Mouse (Mus musculus) limb, embryonic 11.5 days (tissue): ENCODE measurements around the gene Efs. TPM values are rescaled to one million over a fixed set of nuclear protein-coding genes. Genes with fewer than 3 reads are reported as not detected.
A peak's percentile ranks its signal among the peaks of the same experiment; 100 is the strongest.

Experiments
- ATAC-seq: fragments of 200-750 bp; cut with Nextera tagmentation; 2 replicates; pipeline ENCODE4 v1.8.0; 2017; ENCODE audit warnings: low read depth; ENCODE audit not compliant: insufficient number of reproducible peaks, low FRiP score, low TSS enrichment
- DNase-seq: peaks from one replicate; pipeline ENCODE4 v3.0.0-alpha.2; 2015; ENCODE audit warnings: low spot score
- H3K27ac ChIP-seq: fragments of 300-500 bp; sonication (generic); replicated peaks from 2 replicates; pipeline ENCODE4 v1.5.1; 2014; ENCODE audit warnings: low read depth, mild to moderate bottlenecking, low read length
- H3K27me3 ChIP-seq: fragments of 300-500 bp; sonication (generic); 2 replicates; pipeline ENCODE4 v1.6.1; 2014; ENCODE audit warnings: mild to moderate bottlenecking, low read length, mixed read lengths; ENCODE audit not compliant: control insufficient read depth, insufficient read depth
- H3K36me3 ChIP-seq: fragments of 300-500 bp; sonication (generic); 2 replicates; pipeline ENCODE4 v1.6.1; 2014; ENCODE audit warnings: mild to moderate bottlenecking, low read length, moderate library complexity, mixed read lengths; ENCODE audit not compliant: control insufficient read depth, insufficient read depth
- H3K4me1 ChIP-seq: fragments of 300-500 bp; sonication (generic); 2 replicates; pipeline ENCODE4 v1.6.1; 2014; ENCODE audit warnings: low read length, mixed read lengths; ENCODE audit not compliant: control insufficient read depth, insufficient read depth
- H3K4me2 ChIP-seq: fragments of 300-500 bp; sonication (generic); 2 replicates; pipeline ENCODE4 v1.6.1; 2014; ENCODE audit warnings: low read depth, mild to moderate bottlenecking, moderate library complexity; ENCODE audit not compliant: severe bottlenecking
- H3K4me3 ChIP-seq: fragments of 300-500 bp; sonication (generic); 2 replicates; pipeline ENCODE4 v1.5.1; 2014; ENCODE audit warnings: low read depth, low read length
- H3K9ac ChIP-seq: fragments of 300-500 bp; sonication (generic); 2 replicates; pipeline ENCODE4 v1.6.1; 2014; ENCODE audit warnings: mild to moderate bottlenecking, low read length
- H3K9me3 ChIP-seq: fragments of 300-500 bp; sonication (generic); 2 replicates; pipeline ENCODE4 v1.6.1; 2016; ENCODE audit warnings: low read length; ENCODE audit not compliant: control insufficient read depth
- WGBS: fragments of 180-500 bp; shearing (Covaris S2); extraction: QIAGEN DNeasy Blood & Tissue Kit; methylation state at CpG from one replicate; pipeline ENCODE4 v1.1.7; 2014; 5-methylcytosine and 5-hydroxymethylcytosine counted together
- polyA plus RNA-seq: library from polyadenylated mRNA; unstranded; fragments of >200 nt; fragmentation: Nextera tagmentation; extraction: Ambion mirVana; gene quantifications from 2 replicates; pipeline ENCODE4 v1.2.1, GENCODE M21; 2014

Efs gene
- polyA plus RNA-seq, 1 experiment from 2014 or later: 44.6 TPM

DNA sequence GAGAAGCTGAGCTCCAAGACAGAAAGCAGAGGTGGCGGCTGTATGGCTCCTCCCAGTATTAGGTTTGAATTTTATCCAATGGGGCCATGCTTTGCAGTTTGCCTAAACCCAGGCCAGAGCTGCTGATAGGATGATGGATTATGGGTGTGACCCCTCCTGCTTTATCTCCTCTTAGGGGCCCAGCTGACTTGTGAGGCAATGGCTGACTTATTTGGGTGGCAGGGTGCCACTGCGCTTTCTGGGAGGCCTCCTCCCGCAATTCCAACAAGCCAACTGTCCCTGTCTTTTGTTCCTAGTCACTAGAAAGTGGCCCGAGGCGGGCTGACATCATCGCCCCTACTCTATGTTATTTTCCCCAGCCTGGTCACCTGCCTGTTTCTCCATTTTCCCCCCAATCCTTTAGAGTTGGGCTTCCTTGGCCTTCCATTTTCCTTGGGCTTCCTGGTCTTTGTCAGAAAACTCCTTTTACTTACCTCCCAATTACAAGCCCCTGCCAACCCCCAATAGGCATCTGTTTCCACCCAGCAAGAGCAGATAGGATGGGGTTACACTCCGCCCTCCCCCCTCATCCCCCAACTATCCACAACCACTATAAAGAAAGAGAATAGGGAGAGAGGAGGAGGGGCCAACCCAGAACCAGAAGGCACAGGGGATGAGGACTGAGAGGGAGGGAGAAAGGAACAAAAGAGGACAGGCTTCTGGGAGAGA lies 1.1 kb downstream of the Efs start:
- 12% methylated on average over 7 of the region's 7 CpGs for WGBS
- Histone ChIP-seq H3K27me3 (no peaks in the 10 kb centered on the region), H3K4me2 (peak overlapping the region; percentile 83), H3K4me1 (peaks cover 20% of the 10 kb centered on the region), H3K9me3 (peaks cover 10% of the 10 kb centered on the region; the same call in 1 of the 2 replicates), H3K9ac (peak overlapping the region; percentile 92), H3K36me3 (peaks cover 15% of the 10 kb centered on the region), H3K27ac (peak overlapping the region; percentile 99), H3K4me3 (peak overlapping the region; percentile 53)
- ATAC-seq (peak; percentile 50; the same call in 1 of the 2 replicates), DNase-seq (peak; percentile 72)

DNA sequence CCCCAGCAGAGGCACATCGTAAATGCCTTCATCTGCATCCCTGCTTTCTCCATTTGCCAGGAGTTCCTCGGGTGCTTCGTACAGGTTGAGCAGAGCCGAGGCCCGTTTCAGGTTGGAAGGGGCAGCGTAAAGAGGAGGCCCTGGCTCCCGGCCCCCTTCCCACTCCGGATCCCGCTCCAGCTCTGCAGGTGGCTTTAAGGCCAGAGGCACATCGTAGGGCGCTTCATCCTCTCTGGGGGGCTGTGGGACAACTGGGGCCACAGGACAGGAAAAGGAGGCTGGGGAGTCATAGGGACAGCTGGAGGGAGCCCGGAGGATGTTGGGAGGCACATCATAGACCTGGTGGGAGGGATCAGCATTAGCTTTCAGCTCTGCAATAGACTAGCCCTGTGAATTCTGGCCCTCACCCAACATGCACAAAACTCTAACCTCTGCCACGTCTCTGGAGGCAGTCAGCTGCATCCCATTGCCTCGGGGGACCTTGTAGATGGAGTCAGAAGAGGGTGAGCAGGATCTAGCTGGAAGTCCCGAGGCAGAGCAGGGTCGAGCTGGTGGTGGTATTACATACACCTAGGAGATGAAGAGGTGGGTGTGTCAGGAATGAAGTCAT lies 5.7 kb downstream of the Efs start:
- H3K4me3 ChIP-seq: no peak overlapping the region
- no peak overlapping the region for H3K9ac ChIP-seq
- 91% methylated on average over 16 of the region's 16 CpGs for WGBS
- no peak for DNase-seq
- peaks cover 4% of the 10 kb centered on the region; the same call in 1 of the 2 replicates for H3K4me1 ChIP-seq
- H3K27ac ChIP-seq: no peak overlapping the region
- peaks cover 10% of the 10 kb centered on the region; the same call in 1 of the 2 replicates for H3K9me3 ChIP-seq
- H3K36me3 ChIP-seq: peaks cover 23% of the 10 kb centered on the region
- H3K27me3 ChIP-seq: no peaks in the 10 kb centered on the region
- no peak for ATAC-seq
- H3K4me2 ChIP-seq: no peak overlapping the region

GRCm38 (mm10) chr14:54913343-54913742 lies 12.6 kb downstream of the Efs start:
- Histone ChIP-seq H3K4me1 (peaks cover 3% of the 10 kb centered on the region; the same call in 1 of the 2 replicates), H3K9me3 (no peaks in the 10 kb centered on the region), H3K4me3 (peak overlapping the region; percentile 96), H3K36me3 (peaks cover 11% of the 10 kb centered on the region), H3K4me2 (peak overlapping the region; percentile 84), H3K9ac (peak overlapping the region; percentile 92), H3K27ac (no peak overlapping the region; the same call in 1 of the 2 replicates), H3K27me3 (no peaks in the 10 kb centered on the region)
- DNase-seq (no peak), ATAC-seq (no peak)
- WGBS: 16% methylated on average over 10 of the region's 10 CpGs

DNA sequence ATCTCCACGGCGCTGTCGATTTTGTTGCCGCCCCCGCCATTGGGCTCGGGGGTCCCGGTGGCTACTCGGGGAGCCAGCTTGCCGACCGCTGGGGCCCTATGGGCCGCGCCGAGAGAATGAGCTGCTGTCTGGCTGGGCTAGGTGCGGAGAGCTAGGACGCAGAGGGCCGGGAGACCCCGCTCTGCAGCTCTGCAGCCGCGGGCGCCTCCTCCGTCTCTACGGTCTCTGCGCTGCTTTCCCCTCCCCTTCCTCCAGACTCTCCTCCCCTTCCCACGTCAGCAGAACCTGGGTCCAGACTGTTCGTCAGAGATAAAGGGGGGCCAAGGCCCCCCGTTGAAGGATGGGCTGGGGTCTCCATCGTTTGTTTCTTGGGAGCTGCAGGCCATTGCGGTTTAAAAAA lies 13.0 kb downstream of the Efs start, which contains the start of gene Slc22a17:
Slc22a17 (minus strand) TSS at position 247 of the 400 bp plus-strand sequence.
- peaks cover 3% of the 10 kb centered on the region; the same call in 1 of the 2 replicates for H3K4me1 ChIP-seq
- peak; percentile 86 for DNase-seq
- H3K27ac ChIP-seq: peak within 1 kb of the TSS; percentile 72
- no peaks in the 10 kb centered on the region for H3K9me3 ChIP-seq
- peak within 1 kb of the TSS; percentile 96 for H3K4me3 ChIP-seq
- WGBS: under 1% methylated on average over 28 of the region's 28 CpGs
- H3K36me3 ChIP-seq: peaks cover 13% of the 10 kb centered on the region
- peak within 1 kb of the TSS; percentile 84 for H3K4me2 ChIP-seq
- peak; percentile 91 for ATAC-seq
- H3K27me3 ChIP-seq: no peaks in the 10 kb centered on the region
- peak within 1 kb of the TSS; percentile 92 for H3K9ac ChIP-seq

DNA sequence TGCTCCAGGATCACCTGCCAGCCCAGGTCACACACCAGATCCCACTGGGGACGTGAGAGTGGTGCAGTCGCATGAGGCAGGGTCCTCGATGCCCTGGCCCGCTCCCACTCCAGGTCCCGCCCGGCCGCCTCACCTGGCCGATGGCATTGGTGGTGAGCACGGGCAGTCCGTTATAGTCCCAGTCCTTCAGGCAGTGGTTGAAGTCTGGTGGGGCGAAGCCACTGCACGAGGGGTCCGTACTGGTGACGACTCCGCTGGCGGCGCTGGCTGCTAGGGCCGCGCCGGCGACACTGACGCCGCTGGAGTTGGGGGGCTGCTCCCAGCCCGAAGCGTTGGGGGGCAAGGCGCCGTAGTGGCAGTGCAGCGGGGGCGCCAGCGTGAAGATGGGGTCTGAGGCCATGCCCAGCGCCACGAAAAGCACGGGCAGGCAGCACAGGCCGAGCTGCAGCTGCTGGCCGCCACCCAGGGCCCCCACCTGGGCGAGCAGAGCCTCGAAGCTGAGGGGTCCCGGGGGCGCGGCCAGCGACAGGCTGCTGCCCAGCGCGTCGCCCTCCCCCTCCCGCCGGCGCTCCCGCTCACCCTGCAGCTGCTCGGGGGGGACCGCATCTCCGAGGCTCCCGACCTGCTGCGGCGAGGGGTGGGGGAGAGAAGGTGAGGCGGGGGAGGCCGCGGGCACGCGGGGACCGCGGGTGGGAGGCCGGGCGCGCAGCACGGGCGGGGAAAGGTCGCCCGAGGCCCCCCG lies 13.6 kb downstream of the Efs start:
- peak overlapping the region; percentile 72 for H3K27ac ChIP-seq
- peak overlapping the region; percentile 92 for H3K9ac ChIP-seq
- H3K27me3 ChIP-seq: no peaks in the 10 kb centered on the region
- H3K9me3 ChIP-seq: no peaks in the 10 kb centered on the region
- WGBS: 3% methylated on average over 50 of the region's 69 CpGs
- H3K4me2 ChIP-seq: peak overlapping the region; percentile 84
- peak; percentile 52 for ATAC-seq
- peaks cover 3% of the 10 kb centered on the region; the same call in 1 of the 2 replicates for H3K4me1 ChIP-seq
- H3K36me3 ChIP-seq: peaks cover 11% of the 10 kb centered on the region
- DNase-seq: peak; percentile 44
- peak overlapping the region; percentile 96 for H3K4me3 ChIP-seq

GRCm38 (mm10) chr14:54908682-54909081 lies 17.2 kb downstream of the Efs start:
- DNase-seq (no peak), ATAC-seq (no peak)
- WGBS: 81% methylated on average over 7 of the region's 7 CpGs
- no peaks in the 10 kb centered on the region for H3K27me3 ChIP-seq
- no peak overlapping the region for H3K4me3 ChIP-seq
- H3K9ac ChIP-seq: no peak overlapping the region
- peaks cover 3% of the 10 kb centered on the region; the same call in 1 of the 2 replicates for H3K4me1 ChIP-seq
- H3K27ac ChIP-seq: no peak overlapping the region
- peaks cover 8% of the 10 kb centered on the region for H3K36me3 ChIP-seq
- no peaks in the 10 kb centered on the region for H3K9me3 ChIP-seq
- H3K4me2 ChIP-seq: no peak overlapping the region

DNA sequence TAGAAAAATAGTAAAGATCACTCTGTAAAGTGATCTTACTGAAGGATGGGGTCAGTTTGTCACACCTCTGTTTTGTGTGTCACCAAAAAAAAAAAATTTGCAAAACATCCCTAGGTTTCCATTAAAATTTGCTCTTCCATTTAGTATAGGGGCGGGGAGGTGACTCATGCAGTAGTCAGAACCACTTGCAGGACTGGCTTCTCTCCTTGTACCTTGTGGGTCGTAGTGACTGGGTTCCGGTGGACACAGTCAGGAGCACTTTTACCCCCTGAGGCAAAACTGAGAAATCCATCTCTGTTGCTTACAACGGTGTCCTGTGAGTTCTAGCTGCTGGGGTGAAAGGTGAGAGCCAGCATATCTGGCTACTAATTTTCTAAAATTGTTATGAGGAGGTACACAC lies 22.3 kb downstream of the Efs start:
- H3K36me3 ChIP-seq: peaks cover 8% of the 10 kb centered on the region; the same call in 1 of the 2 replicates
- 92% methylated on average over 4 of the region's 4 CpGs for WGBS
- no peaks in the 10 kb centered on the region for H3K4me1 ChIP-seq
- H3K27ac ChIP-seq: no peak overlapping the region
- no peaks in the 10 kb centered on the region for H3K9me3 ChIP-seq
- no peaks in the 10 kb centered on the region for H3K27me3 ChIP-seq
- no peak overlapping the region for H3K9ac ChIP-seq
- H3K4me3 ChIP-seq: no peak overlapping the region
- ATAC-seq: no peak
- DNase-seq: no peak
- no peak overlapping the region for H3K4me2 ChIP-seq

- Histone ChIP-seq H3K9ac (no peak overlapping the region), H3K9me3 (no peaks in the 10 kb centered on the region), H3K4me2 (no peak overlapping the region), H3K36me3 (peaks cover 18% of the 10 kb centered on the region), H3K4me1 (no peaks in the 10 kb centered on the region; the same call in 1 of the 2 replicates), H3K27ac (no peak overlapping the region), H3K27me3 (no peaks in the 10 kb centered on the region), H3K4me3 (no peak overlapping the region)
- WGBS: 2% methylated on average over 3 of the region's 3 CpGs
- ATAC-seq (peak; percentile 36; the same call in 1 of the 2 replicates), DNase-seq (peak; percentile 80)
Observed at GRCm38 (mm10) chr14:54900383-54900782, 25.5 kb downstream of the Efs start.
